In genomic region chr9:77557181-77557580, GRCm38 (mm10) we compare ENCODE assay signal across 1 mouse cellular context.
TF ChIP-seq lines count a peak whose summit lies in the region.

No protein-coding gene starts in this region.

TF ChIP-seq in CH12.LX, 34 proteins besides CTCF, POLR2A, EP300 and RAD21 (continued from another document):
- TF ChIP-seq JUN (IDR thresholded peaks at IDR 0.05; ENCODE audit: insufficient read depth, low read depth, low read length) (no peak), E2F4 (IDR thresholded peaks at IDR 0.05; ENCODE audit: insufficient replicate concordance, low read depth, low read length) (no peak), USF2 (conservative IDR thresholded peaks at IDR 0.05; ENCODE audit: low read depth, low read length) (no peak), GABPA (IDR thresholded peaks at IDR 0.05; ENCODE audit: insufficient replicate concordance, low read depth, low read length) (no peak), SMC3 (IDR thresholded peaks at IDR 0.05; ENCODE audit: low read depth, low read length) (no peak), ELF1 (IDR thresholded peaks at IDR 0.05; ENCODE audit: low read depth, low read length) (no peak), CHD1 (IDR thresholded peaks at IDR 0.05; ENCODE audit: low read depth, low read length) (no peak), ZMIZ1 (IDR thresholded peaks at IDR 0.05; ENCODE audit: low read depth, low read length) (no peak), MXI1 (IDR thresholded peaks at IDR 0.05; ENCODE audit: low read depth, low read length) (peak; percentile 72; the same call in 1 of the 2 replicates), CHD2 (IDR thresholded peaks at IDR 0.05; ENCODE audit: low read length) (no peak), POLR2AphosphoS2 (IDR thresholded peaks at IDR 0.05; ENCODE audit: low read depth, low read length) (no peak), JUND (conservative IDR thresholded peaks at IDR 0.05; ENCODE audit: low read depth, low read length) (no peak)
